Mouse (Mus musculus) erythroblast, embryonic 14.5 days (primary cell): ENCODE measurements around the gene Slamf6.

Experiments
- GATA1 ChIP-seq: IDR thresholded peaks from 2 replicates; pipeline ENCODE4 v1.6.1; 2012; ENCODE audit warnings: low read length, inconsistent platforms, mixed read lengths
- TAL1 ChIP-seq: IDR thresholded peaks from 3 replicates; pipeline ENCODE4 v1.6.1; 2012; ENCODE audit warnings: low read length, inconsistent platforms, mixed read lengths

DNA sequence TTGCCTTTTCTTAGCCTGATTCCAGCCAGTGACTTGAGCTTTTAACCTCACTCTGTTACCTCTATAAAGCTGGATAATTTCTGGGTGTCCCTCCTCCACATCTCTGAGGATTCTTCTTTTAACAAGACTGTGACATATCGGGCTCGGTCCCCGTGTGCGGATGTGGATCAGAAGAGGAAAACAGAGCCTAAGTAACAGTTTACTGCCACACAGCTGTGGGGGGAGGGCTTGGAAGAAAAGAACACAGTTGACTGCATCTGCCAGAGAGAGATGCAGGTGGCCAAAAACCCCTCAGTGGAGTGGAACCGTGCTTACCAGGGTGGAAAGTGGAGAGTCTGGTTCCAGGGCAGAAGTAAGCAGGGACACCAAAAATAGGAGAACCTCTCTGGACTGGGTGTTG lies 1.9 kb downstream of the Slamf6 start:
- TF ChIP-seq GATA1 (no peak), TAL1 (no peak)
